Mouse (Mus musculus) gastrocnemius, postnatal 10 days (tissue): ENCODE measurements around the gene Vamp5. TPM values are rescaled to one million over a fixed set of nuclear protein-coding genes. Genes with fewer than 3 reads are reported as not detected.
A peak's percentile ranks its signal among the peaks of the same experiment; 100 is the strongest.

ENCODE experiments used
- DNase-seq: peaks from one replicate; pipeline ENCODE4 v3.0.0; 2021; ENCODE audit warnings: mixed read lengths
- total RNA-seq, 2 experiments: library from RNA; stranded (reverse); gene quantifications; 2 replicates each; pipeline ENCODE4 v1.2.3; 2021

Gene Vamp5
- total RNA-seq, 2 experiments from 2014 or later: 49.1 to 50.0 TPM

- DNase-seq: peak; percentile 87
These were observed 9.9 kb upstream of the Vamp5 start, which contains the start of gene Vamp8 for GRCm38 (mm10) chr6:72389941-72390771. TSS of gene Vamp8 (minus strand) at chr6:72390703.

- DNase-seq: no peak
These were observed 9.2 kb upstream of the Vamp5 start for GRCm38 (mm10) chr6:72389471-72389940.

- DNase-seq: no peak
These were observed 8.6 kb upstream of the Vamp5 start for GRCm38 (mm10) chr6:72388791-72389329.

GRCm38 (mm10) chr6:72388266-72388665 is 8.0 kb upstream of the Vamp5 start:
- no peak for DNase-seq

GRCm38 (mm10) chr6:72387816-72388215 is 7.5 kb upstream of the Vamp5 start:
- DNase-seq: no peak

GRCm38 (mm10) chr6:72386561-72386960 is 6.3 kb upstream of the Vamp5 start:
- no peak for DNase-seq

GRCm38 (mm10) chr6:72385258-72385657 is 5.0 kb upstream of the Vamp5 start:
- DNase-seq: no peak

- DNase-seq: no peak
These were observed 3.7 kb upstream of the Vamp5 start for GRCm38 (mm10) chr6:72383952-72384351.

GRCm38 (mm10) chr6:72383142-72383820 is 3.0 kb upstream of the Vamp5 start:
- no peak for DNase-seq

GRCm38 (mm10) chr6:72382494-72382893 is 2.2 kb upstream of the Vamp5 start:
- DNase-seq: no peak

- no peak for DNase-seq
These were observed 714 bp downstream of the Vamp5 start for GRCm38 (mm10) chr6:72379377-72380130.

- no peak for DNase-seq
These were observed 1.6 kb downstream of the Vamp5 start for GRCm38 (mm10) chr6:72378510-72379234.

- DNase-seq: no peak
These were observed 5.3 kb downstream of the Vamp5 start for GRCm38 (mm10) chr6:72374820-72375563.

GRCm38 (mm10) chr6:72374206-72374605 is 6.1 kb downstream of the Vamp5 start:
- DNase-seq: no peak

GRCm38 (mm10) chr6:72373184-72373583 is 7.1 kb downstream of the Vamp5 start:
- DNase-seq: no peak

- DNase-seq: no peak
These were observed 8.7 kb downstream of the Vamp5 start for GRCm38 (mm10) chr6:72371571-72371970.

GRCm38 (mm10) chr6:72371147-72371546 is 9.1 kb downstream of the Vamp5 start:
- no peak for DNase-seq

GRCm38 (mm10) chr6:72370091-72370490 is 10.2 kb downstream of the Vamp5 start:
- DNase-seq: no peak

GRCm38 (mm10) chr6:72369557-72369956 is 10.7 kb downstream of the Vamp5 start:
- DNase-seq: no peak

- no peak for DNase-seq
These were observed 12.8 kb downstream of the Vamp5 start for GRCm38 (mm10) chr6:72367460-72367974.
